Mouse (Mus musculus) mesoderm, embryonic 11.5 days (tissue): ENCODE measurements at regions not wholly inside any gene's neighbourhood (a gene's known extent, or its start where the extent isn't known, plus 50 kb on each side); places are given as distances from the start of the nearest gene placed in this dataset.

Experiments used
- DNase-seq: peaks from one replicate; pipeline ENCODE4 v3.0.0-alpha.2; 2012; ENCODE audit warnings: low read depth, low spot score

DNA sequence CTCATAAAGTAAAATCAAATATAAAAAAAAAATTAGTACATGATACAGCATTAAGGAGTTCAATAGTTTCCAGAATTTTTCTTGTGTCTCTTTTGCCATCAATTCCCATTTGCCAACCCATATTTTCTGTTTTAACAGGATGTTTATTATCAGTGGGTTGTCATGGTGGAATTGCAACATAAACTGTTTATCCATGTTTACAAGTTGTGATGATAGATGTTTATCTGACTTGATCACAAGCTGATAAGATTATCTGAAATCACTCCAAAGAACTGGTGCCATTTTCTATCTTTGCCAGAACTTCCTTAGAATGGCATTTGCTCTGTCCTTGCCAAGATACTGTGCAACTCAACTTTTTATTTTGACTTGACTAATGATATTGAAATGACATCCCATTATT, 466.8 kb downstream of the Pcdh7 start:
- no peak for DNase-seq

DNA sequence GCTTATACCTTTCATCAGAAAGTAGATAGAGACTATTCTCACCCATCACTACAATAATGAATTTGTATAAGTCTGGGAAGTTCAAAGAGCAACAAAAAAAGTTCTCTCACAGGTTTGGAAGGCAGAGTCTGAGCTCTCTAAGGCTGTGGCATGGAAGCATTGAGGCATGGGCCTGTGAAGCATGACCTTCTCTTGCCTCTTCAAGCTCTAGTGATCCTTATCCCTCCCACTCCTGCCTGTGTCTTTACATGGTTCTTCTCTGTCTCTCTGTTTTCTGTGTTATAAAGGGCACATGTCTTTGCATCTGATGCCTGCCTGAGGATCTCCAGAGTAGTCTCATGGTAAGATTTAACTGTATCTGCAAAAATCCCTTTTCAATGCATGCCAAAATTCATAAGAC, 489.8 kb downstream of the Pcdh7 start:
- no peak for DNase-seq

DNA sequence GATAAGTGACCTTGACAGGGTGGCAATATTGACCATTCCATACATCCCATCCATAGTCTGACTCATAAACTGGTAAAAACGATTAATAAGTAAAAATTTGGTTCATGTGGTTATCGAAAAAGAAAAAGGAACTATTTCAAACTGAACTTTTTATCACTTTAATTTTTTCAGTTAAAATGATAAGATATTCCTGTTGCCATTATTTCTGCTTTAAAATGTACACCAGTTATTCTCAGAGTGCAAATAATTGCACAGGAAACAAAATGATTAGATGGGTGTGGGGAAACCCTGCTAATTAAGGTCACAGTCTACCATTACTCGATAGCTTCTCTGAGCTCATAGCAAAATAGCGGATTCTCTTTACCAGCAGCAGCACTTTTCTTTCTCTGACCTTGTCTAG, 509.4 kb downstream of the Pcdh7 start:
- DNase-seq: no peak

DNA sequence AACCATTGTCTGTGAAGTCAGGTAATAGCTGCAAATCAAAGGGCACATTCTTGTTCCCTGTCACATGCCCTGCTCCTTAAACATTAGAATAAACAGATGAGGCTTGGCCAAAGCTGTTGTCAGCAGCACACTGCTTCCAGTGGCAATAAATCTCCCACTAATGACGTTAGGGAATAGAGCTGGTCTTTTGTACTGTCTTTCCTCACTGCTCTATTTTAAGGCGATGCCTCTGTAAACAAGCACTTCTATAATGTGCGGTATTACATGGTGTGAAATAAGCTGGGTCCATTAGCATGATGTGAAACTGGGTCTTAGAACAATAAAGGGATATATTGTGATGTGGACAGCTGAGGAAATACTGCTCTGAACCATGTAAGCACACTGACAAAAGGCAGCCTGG, 511.0 kb downstream of the Pcdh7 start:
- DNase-seq: peak; percentile 43
